Mouse (Mus musculus) lung, adult 18-20 months (tissue): ENCODE results near the gene Cxadr.

Experiments
- DNase-seq, 2 experiments: peaks; one replicate each; pipeline ENCODE4 v3.0.0; 2022; ENCODE audit warnings: mixed read lengths in 2 of 2

The Cxadr gene

DNA sequence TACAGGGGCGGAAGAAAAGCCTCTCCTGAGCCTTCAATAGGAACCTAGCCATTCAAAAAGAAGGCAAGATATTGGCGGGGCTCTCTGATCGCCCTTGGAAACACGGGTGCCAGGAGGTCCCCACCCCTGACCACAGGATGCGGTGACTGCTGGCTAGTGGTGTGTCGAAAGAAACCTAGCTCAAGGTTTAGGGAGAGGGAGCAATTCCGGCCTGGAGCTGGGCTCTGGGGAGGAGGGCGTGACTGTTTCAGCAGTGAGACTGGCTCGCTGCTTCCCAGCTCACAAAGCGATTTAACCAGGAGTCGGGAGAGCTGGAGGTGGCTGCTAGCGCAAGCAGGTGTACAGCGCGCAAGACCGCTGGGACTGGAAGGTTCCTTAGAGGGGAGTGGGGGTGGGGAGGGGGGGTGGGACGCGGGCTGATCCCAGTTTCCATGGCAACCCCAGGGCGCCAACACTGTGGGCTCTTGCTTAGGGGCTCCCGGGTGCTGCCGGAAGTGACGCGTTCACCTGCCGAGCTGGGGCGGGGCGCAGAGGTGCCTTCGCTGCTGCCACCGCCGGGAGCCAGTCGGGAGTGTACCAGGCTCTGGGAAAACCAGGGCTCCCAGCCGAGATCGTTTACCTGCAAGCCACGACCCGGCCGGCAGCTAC is at the start of gene Cxadr:
Gene Cxadr (plus strand): TSS at position 307 of the 648 bp plus-strand sequence.
- peak; percentile 87 to 90 for DNase-seq

- DNase-seq = peak; percentile 42 to 52
Observed at GRCm38 (mm10) chr16:78258989-78259388, 42.3 kb upstream of the Cxadr start.

DNA sequence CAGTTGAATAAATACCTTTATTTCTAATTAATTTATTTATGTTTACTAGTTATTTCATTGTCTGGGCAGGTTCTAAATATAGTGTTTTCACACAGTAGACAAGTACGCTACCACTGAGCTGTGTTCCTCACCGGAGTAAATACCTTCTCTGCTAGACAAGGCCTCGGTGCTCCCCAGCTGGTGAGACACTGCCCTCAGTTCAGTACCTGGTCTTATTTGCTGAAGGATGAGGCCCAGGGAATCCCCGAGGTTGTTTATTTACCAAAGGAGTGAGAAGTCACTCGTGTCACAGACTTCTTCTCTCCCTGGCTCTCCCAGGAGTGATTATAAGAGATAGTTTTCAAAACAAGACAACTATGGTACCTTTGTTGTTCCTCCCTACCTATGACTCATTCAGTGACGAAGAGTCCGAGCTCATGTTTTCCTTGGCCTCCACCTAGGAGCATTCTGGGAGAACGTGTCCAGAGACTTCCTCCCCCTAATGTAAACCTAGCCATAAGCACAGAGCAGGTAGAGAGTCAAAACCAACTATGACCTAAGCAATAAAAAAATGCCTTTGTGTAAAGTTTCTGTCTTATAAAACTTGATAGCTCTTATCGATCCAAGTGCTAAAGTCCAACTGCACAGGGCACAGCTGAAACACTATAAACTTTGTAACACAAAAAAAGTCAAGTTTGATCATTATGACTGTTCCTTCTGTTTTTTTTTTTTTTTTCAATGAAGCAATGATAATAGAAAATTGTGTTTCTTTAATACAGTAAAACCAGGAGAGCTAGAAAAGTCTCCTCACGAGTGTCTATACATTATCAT is 41.0 kb upstream of the Cxadr start:
- no peak for DNase-seq

DNA sequence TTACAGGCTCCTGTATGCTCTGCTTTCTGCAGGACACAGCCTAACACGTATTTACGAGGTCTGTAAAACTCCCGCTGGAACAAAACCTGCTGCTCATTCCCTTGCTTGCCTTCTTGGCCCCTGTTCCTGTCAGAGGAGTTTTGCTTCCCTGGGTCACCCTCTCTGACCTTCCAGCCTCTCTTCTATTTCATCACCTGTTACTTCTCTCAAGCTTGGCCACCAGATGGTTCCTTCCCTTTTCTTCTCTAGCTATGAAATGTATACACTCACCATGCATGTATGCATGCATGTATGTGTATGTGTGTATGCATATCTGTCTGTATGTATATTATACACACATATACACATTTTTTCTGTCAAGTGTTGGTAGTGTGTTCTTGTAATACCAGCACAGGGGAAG is 39.8 kb upstream of the Cxadr start:
- no peak for DNase-seq

GRCm38 (mm10) chr16:78264442-78265150 is 36.7 kb upstream of the Cxadr start:
- DNase-seq = no peak

DNA sequence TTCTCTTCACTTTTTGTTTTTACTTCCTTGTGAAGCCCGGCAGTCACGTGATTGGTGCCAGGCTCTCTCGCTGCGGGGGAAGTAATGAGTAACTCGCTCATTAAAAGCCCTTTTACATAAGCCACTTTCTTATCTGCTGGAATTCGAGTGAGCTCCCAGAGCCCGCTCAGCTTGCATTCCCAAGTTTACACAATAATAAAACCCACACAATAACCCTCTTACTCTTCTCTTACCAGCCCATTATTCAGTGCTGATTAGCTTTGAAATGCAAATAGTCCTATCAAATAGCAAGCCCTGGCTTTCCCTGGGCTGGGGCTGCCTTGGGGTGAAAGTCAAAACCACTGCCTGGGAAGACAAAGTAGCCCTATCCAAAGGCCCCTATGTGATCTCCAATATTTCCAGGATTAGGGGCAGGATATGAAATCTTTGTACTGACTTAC is 36.1 kb upstream of the Cxadr start:
- peak; percentile 83 to 85 for DNase-seq

DNA sequence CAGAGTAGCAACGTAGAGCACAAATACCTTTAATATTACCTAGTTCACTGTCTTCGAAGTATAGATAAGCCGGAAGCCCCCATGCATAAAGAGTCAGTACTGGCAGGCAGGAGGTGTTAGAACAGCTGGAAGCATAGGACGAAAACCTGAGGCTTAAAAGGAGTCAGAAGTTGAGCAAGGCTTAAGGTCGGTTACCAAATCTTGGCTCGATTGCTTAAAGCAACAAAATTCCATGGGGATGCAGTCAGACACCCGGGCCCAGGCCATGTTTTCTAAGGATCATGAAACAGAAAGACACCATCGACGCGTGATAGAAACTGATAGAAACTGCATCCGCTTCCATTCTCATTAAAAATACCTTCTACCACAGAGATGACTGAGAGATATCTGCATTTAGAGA is 35.5 kb upstream of the Cxadr start:
- peak; percentile 36 to 56 for DNase-seq

DNA sequence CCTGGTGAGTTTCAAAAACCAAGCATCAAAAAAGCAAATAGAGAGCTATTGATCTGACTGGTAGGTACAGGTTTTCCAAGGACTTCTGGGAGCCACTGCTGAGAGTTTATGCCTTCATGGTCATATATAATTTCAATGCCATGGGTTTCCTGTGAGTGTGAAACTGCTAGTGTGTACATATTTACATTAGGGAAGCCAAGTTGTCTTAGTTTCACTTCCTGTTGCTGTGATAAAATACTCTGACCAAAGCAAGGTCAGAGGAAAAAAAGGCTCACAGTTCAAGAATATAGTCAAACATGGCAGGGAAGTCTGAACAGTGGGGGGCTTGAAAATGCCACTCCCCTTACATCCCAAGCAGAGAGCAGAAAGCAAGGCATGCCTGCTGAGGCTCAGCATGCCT is 33.8 kb upstream of the Cxadr start:
- no peak for DNase-seq

DNA sequence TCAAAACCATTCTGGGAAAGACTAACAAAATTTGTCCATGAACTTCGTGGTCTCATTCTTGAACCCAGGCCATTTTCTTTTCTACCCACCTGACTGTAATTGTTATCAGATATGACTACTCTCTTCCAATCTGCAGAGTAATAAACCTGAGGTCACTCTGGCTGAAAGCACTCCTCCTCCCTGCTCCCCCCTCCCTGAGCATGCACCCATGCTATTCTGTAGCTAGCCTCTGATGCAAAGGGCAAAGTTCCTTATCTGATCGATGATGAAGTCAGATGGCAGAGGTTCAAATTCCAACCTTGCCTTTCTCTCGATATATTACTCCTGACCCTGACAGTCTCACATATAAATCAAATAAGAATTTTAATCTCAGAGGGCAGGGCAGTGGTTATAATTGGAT is 33.1 kb upstream of the Cxadr start:
- DNase-seq = no peak

DNA sequence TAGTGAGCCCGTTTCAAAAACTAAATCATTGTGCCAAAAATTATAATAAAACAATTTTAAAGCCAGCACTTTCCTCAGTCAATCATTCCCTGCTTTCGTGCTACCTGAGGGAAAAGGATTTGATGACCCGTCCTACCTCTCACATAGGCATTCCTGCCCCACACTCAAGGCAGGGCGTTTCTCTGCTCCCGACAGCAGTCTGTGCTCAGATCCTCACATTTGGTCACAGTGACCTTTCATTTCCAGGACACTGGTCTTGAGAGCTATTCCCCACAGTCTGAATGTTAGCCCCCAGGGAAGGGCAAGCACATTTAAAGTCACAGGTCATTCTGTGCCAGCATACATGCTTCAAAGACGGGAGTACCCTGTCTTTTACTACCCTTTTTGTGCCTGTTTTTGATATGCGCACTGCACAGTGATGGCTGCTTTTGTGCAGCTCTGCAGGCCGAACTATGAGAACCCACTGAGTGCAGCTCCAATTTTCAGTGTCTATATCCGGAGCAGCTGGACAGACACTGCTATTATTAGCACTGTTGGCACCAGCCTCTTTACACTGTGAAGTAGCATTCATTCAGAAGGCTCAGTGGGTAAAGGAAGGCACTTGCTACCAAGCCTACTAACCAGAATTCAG is 26.3 kb upstream of the Cxadr start:
- no peak for DNase-seq

- DNase-seq = no peak
Observed at GRCm38 (mm10) chr16:78277567-78277966, 23.7 kb upstream of the Cxadr start.

DNA sequence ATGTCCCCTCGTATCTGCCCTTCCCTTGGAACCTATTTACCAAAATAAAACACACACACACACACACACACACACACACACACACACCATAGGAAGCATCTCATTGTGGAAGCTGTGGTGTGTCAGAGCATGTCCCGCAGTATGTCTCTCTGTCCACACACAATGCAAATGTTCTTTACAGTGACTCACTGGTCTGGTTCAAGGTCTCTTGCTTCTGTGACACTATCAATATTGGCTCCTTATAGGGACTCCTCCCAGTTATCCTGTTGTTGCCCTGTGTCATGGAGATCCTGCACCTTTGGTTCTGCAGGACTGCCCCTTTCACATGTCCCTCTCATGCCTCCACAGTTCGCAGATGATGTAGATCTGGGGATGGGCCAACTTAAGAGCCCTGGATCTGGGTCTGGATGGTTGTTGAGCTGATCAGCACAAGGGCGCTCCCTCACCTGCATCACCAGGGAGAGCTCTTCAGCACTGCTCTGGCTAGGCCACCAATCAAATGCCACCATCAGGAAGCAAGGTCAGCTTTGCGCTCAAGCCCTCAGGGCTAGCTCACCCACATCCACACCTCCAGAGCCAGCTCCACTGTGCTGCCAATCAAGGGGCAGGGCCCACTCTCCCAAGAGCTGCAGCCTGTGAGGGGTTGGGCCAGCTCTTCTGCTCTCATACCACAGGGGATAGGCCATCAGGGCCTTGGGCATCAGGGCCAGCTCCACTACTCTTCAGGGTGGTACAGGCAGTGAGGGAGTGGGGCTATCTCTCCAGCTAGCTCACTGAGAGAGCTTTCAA is 21.0 kb upstream of the Cxadr start:
- no peak for DNase-seq

DNA sequence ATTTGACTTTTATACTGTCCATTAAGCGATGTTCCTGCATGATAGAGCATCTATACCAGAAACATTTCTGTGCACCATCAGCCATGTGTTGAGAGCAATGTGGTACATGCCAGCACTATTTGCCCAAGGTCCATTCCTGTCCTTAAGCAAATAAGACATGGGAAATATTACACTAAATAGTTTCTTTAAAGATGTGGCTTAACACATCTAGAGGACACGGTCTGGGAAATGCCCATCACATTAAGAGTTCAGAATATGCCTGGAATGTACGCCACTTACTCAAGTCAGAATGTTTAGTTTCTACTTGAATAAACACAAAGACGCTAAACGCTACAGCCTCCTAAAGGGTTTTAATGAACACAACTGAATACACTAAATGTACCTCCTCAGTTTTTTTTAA is 18.1 kb upstream of the Cxadr start:
- no peak for DNase-seq

GRCm38 (mm10) chr16:78294051-78294450 is 7.2 kb upstream of the Cxadr start:
- DNase-seq = no peak

DNA sequence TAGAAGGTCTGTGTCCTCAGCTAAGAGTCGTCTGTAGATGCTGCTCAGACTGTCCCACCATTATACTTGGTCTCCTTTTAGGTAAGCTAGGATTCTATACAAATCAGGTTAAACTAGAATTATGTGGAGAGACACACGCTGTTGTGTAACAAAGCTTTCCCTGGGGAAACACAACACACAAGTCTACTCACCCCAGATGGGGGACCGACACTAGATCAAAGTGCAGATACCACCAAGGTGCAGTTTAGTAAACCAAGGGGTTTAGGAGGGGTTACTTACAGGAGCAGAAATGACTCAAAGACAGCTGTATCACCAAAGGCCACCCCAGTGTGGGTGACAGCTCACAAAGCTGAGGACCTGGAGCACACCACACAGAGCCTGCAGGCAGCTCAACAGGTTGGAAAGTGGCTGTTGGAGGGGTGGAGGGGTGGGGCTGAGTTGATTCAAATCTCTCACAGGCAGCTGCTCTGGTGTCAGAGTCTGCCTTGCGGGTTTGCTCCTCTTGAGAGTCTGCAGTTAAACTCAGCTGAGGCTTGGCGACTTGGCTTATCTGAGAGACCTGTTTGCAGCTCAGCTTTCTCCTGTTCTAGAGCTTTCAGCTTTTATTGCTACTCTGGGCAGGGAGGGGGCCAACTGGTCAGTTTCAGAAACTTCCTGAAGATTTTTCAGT is 6.5 kb upstream of the Cxadr start:
- peak; percentile 15 to 52 for DNase-seq

DNA sequence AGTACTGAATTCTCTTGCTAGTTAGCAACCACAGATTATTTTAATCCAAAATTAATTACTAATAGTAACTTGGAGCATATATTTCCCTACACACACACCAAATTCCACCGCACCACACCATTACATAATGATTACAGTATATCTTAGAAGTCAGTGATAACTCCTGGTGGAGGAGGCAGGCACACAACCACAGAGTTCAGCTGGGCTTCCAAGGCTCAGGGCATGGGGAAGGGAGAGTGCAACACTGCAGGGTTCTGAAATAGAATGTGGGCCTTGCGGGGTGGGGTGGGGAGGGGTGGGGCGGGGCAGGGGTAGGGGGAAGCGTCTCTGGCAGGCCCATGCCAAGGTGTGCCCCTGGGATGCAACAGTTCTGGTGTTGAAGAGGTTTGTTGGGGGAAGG is 5.7 kb upstream of the Cxadr start:
- no peak for DNase-seq

DNA sequence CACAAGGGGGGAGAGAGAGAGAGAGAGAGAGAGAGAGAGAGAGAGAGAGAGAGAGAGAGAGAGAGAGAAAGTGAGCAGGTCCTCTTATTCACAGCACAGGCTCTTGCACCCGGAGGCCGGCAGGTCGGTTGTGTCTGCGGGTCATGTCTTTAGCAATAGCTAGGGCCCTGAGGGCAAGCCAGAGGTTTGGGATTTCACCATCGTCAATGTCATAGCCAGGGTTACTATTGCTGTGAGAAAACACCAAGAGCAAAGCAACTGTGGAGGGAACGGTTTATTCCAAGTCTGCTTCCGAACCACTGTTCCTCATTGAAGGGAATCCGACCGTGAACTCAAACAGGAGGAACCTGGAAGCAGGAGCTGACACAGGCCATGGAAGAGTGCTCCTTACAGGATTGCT is 5.2 kb upstream of the Cxadr start:
- DNase-seq = peak in 1 of 2 experiments; percentile 32

DNA sequence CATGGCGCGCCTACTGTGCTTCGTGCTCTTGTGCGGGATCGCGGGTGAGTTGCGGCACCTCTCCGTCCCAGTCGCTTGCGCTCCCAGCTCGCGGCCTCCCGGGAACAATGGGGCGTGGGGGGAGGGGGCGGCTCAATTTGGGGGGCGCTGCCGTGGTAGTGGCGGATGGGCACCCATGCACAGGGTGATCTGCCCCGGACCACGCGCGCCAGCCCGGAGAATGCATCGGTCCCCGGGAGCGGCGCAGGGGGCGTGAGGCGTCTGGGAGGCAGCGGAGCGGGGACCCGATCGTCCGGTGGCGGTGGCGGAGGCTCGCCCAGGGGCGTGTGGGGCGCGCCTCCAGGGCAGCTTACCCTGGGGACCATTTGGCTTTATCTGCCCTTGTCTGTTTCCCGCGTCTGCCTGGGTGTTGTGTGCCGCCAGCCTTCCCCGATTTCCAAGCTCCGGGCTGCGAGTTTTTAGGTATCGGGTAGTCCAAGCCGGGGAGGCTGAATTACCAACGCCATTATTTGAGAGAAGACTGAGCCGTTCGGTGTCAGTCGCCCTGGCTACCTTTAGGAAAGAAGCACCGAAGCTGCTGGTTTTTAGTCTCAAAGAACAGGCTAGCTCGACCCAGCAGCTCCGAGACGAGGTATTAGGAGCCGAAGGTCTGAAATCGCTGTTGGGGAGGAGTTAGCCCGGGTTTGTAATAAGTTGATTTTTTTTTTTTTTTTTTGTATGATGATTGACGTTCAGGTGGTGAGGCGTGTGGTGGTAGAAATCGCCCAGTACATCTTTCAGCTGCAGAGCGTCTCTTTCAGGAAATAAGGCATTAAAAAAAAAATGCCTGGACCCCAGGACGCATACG is 765 bp downstream of the Cxadr start:
- DNase-seq = peak in 1 of 2 experiments; percentile 24

- peak in 1 of 2 experiments; percentile 24 for DNase-seq
Observed at GRCm38 (mm10) chr16:78302678-78303050, 1.4 kb downstream of the Cxadr start.

- DNase-seq = no peak
Observed at GRCm38 (mm10) chr16:78305606-78306100, 4.4 kb downstream of the Cxadr start.

GRCm38 (mm10) chr16:78306606-78307005 is 5.3 kb downstream of the Cxadr start:
- DNase-seq = no peak
